Mouse (Mus musculus) embryonic facial prominence, embryonic 10.5 days (tissue): Measurements from ENCODE around the gene Lama5. TPM values are rescaled to one million over a fixed set of nuclear protein-coding genes. Genes with fewer than 3 reads are reported as not detected.
A peak's percentile ranks its signal among the peaks of the same experiment; 100 is the strongest.
"Not testable (repeated sequence)": the region's sequence is repeated elsewhere in the genome, so short reads cannot be mapped to it uniquely, and the experiment has no call there.

Experiments used
- DNase-seq: peaks from one replicate; pipeline ENCODE4 v3.0.0-alpha.2; 2017; ENCODE audit warnings: low spot score
- H3K27ac ChIP-seq: fragments of 300-500 bp; sonication (generic); replicated peaks from 2 replicates; pipeline ENCODE4 v1.5.1; 2016; ENCODE audit warnings: mild to moderate bottlenecking
- H3K27me3 ChIP-seq: fragments of 300-500 bp; sonication (generic); replicated peaks from 2 replicates; pipeline ENCODE4 v1.6.1; 2016; ENCODE audit warnings: low read depth, mild to moderate bottlenecking; ENCODE audit not compliant: poor library complexity, severe bottlenecking
- H3K36me3 ChIP-seq: fragments of 300-500 bp; sonication (generic); replicated peaks from 2 replicates; pipeline ENCODE4 v1.6.1; 2016; ENCODE audit warnings: mild to moderate bottlenecking, moderate library complexity
- H3K4me1 ChIP-seq: fragments of 300-500 bp; sonication (generic); 2 replicates; pipeline ENCODE4 v1.6.1; 2016
- H3K4me3 ChIP-seq: fragments of 300-500 bp; sonication (generic); 2 replicates; pipeline ENCODE4 v1.5.1; 2016; ENCODE audit warnings: mild to moderate bottlenecking, moderate library complexity
- H3K9me3 ChIP-seq: fragments of 300-500 bp; sonication (generic); 2 replicates; pipeline ENCODE4 v1.6.1; 2016; ENCODE audit warnings: mild to moderate bottlenecking
- WGBS: fragments of 180-500 bp; shearing (Covaris S2); methylation state at CpG from one replicate; pipeline ENCODE4 v1.1.7; 2016; 5-methylcytosine and 5-hydroxymethylcytosine counted together
- polyA plus RNA-seq: library from polyadenylated mRNA; unstranded; fragments of >200 nt; fragmentation: Nextera tagmentation; extraction: Ambion mirVana; gene quantifications from 2 replicates; pipeline ENCODE4 v1.2.1, GENCODE M21; 2016

The Lama5 gene
- polyA plus RNA-seq, 1 experiment from 2014 or later: 19.6 TPM

DNA sequence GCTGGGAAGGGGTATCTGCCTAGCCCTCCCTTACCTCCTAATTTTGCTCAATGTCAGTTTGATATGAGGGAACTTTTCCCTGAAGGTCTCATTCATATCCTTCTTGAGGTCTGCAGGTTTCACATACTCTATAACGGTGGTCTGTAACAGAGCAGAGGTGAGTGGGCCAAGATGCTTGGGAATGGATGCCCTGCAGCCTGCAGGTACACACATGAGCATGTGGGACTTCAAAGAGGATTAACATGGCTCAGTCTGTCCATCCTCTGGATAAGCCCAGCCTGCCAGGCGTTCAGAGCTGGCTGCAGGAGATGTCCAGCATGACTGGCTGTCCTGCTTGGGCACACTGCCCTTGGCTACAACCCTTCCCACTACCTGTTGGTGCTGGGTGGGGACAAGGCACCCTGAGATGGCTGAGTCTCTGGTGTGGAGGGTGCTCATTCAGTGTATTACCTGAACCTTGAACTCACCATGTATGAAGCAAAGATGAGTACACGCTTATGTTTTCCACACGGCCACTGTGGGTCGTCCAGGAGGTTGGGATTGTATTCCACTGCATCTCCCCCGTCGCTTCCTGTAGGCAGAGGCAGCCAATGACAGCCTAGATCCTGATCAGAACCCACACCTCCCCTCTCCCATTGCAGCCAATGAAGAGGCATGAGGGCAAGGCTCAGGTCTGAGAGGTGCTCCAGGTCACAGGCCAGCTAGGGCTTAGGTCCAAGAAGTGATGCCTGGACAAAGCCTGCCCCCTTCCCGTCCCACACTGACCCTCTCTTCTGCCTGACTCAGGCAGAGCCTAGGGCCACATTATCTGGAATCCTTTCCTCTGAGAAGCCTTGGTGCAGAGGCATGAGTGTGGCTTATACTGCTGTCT lies 35.2 kb upstream of the Lama5 start:
- 60% methylated on average over 8 of the region's 8 CpGs for WGBS
- no peaks in the 10 kb centered on the region for H3K27me3 ChIP-seq
- DNase-seq: peak; percentile 22
- peaks cover 23% of the 10 kb centered on the region for H3K4me1 ChIP-seq
- no peak overlapping the region for H3K4me3 ChIP-seq
- H3K36me3 ChIP-seq: peaks cover 72% of the 10 kb centered on the region
- H3K9me3 ChIP-seq: no peaks in the 10 kb centered on the region
- H3K27ac ChIP-seq: no peak overlapping the region

DNA sequence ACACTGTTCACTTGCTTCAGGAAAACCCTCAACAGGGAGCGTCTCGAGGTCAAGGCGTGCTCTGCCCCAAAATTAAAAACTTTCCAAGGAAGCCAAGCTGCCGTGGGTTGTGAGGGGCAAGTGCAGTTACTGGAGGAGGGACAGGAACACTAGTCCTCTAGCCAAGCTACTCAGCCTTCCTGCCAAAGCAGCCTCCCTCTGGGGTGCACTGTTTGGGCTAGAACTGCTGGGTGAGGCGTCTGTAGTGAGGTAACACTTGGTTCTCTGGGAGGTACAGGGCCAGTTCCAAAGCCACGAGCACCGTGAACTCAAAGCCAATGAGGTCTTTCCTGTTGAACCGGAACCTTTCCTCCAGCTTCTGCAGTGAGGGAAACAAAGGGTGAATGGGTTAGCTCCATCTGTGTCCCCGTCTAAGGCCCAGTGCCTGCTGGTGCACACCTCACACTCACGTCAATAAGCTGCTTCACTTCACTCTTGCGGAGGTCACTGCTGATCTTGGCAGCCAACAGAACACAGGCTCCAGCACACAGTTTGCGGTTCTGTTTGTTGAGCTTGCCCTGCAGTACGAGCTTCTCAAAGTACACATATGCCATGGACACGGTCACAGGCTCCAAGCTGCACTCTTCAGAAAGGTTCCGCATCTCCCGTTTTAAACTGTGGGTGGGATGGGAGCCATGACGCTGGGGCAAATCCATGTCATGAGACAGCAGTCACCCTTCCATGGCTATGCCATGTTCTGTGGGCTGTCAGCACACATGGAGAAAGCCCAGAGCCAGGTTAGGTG lies 34.4 kb upstream of the Lama5 start:
- H3K27ac ChIP-seq, H3K4me3 ChIP-seq, H3K27me3 ChIP-seq, DNase-seq, H3K9me3 ChIP-seq: not testable (repeated sequence)
- 73% methylated on average over 17 of the region's 17 CpGs for WGBS
- peaks cover 72% of the 10 kb centered on the region for H3K36me3 ChIP-seq
- peaks cover 25% of the 10 kb centered on the region for H3K4me1 ChIP-seq

DNA sequence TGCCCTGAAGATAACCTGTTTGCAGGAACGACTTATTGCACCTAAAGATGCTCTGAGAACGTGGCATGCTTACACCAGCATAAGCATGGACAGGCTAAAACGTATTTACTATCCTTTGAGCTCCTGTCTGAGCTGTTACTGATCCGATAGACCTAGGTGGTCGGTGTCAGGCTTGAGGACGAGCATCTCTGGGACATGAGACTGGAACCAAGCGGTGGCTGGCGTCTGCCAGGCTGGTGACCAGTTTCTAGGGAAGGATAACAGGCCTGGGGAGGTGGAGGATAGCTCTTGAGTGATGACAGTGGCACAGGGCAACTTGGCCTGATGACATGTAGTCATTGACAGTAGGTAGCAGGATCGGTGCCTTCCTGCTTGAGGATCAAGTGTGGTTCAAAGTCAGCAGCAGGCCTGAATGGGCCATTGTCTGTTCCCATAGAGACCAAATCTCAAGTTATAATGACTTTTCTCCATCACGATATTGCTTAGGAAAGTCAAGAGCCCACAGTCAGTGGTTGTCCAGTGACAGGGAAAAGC lies 33.4 kb upstream of the Lama5 start:
- H3K4me1 ChIP-seq: peaks cover 25% of the 10 kb centered on the region
- not testable (repeated sequence) for H3K27ac ChIP-seq, H3K9me3 ChIP-seq, H3K27me3 ChIP-seq, DNase-seq
- 81% methylated on average over 10 of the region's 10 CpGs for WGBS
- H3K36me3 ChIP-seq: peaks cover 62% of the 10 kb centered on the region
- H3K4me3 ChIP-seq: 0 out of 2 replicates have a peak overlapping the region, but pooled peaks have one; percentile 12

DNA sequence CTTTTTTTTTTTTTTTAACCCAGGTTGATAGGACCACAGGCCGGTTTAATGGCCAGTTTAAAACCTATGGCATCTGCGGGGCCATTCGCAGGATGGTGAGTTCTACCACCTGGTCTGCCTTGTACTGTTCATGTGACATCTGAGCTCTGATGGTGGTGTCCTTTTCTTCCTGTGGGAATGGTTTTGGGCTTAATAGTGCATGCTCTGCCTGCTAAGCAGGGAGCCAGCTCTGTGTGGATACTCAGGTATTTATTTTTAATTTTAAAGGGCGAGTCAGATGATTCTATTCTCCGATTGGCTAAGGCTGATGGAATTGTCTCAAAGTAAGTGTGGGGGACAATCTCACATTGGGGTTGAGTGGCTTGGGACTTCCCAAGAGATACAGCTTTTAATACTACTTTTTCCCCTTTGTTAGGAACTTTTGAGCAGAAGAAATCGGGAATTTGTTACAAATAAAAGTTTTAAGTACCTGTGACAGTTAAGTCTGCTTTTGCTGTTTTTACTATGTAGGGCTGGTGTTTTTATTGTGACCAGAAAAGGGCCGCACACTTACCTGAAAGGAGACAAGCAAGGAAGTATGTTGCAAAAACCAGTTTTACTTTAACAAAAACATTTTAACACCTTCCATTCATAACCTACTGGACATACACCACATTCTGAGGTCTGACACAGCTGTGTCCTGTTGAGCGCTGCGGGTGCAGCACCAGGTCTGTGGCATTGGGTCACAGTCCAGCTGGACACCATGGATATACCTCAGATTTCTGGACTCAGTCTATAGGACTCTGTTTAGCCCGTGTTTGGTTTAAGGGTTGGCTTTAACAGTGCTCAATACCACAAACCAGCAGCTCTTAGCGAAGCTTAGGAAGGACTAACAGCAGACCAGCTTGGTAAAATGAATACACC lies 32.6 kb upstream of the Lama5 start:
- H3K27ac ChIP-seq: peak overlapping the region; percentile 92
- peaks cover 25% of the 10 kb centered on the region for H3K4me1 ChIP-seq
- no peaks in the 10 kb centered on the region for H3K9me3 ChIP-seq
- DNase-seq: no peak
- no peaks in the 10 kb centered on the region for H3K27me3 ChIP-seq
- peak overlapping the region; percentile 85 for H3K4me3 ChIP-seq
- WGBS: 55% methylated on average over 11 of the region's 11 CpGs
- peaks cover 54% of the 10 kb centered on the region for H3K36me3 ChIP-seq

DNA sequence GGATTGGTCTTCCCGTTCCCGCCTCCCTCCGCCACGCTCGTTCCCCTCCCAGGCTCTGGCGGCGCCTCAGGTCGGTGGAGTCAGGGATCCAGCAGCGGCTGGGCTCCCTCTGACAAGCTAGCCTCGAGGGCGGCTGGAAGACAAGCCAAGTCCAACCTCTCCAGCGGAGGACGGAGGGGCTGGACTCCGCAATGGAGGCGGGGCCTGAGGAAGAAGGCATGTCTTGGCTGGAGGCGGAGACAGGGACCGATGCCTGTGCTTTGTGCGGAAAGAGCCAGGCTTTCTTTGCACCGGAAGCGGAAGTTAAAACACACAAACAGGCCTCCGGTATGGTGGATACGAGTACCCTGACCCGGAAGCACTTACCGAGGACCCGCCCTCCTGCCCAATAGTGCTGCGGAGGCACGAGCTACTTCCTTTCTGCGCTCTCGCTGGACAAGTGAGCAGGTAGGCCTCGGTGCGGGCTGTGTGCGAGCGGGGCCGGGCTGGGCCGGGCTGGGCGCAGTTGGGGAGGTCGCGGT lies 31.4 kb upstream of the Lama5 start, which contains the start of gene Rps21:
TSS of gene Rps21 (plus strand) at position 377 of the 521 bp plus-strand sequence.
- WGBS: under 1% methylated on average over 38 of the region's 38 CpGs
- peak within 1 kb of the TSS; percentile 92 for H3K27ac ChIP-seq
- H3K4me1 ChIP-seq: peaks cover 25% of the 10 kb centered on the region
- H3K27me3 ChIP-seq: no peaks in the 10 kb centered on the region
- H3K9me3 ChIP-seq: no peaks in the 10 kb centered on the region
- H3K36me3 ChIP-seq: peaks cover 43% of the 10 kb centered on the region
- H3K4me3 ChIP-seq: peak within 1 kb of the TSS; percentile 85
- peak; percentile 98 for DNase-seq

DNA sequence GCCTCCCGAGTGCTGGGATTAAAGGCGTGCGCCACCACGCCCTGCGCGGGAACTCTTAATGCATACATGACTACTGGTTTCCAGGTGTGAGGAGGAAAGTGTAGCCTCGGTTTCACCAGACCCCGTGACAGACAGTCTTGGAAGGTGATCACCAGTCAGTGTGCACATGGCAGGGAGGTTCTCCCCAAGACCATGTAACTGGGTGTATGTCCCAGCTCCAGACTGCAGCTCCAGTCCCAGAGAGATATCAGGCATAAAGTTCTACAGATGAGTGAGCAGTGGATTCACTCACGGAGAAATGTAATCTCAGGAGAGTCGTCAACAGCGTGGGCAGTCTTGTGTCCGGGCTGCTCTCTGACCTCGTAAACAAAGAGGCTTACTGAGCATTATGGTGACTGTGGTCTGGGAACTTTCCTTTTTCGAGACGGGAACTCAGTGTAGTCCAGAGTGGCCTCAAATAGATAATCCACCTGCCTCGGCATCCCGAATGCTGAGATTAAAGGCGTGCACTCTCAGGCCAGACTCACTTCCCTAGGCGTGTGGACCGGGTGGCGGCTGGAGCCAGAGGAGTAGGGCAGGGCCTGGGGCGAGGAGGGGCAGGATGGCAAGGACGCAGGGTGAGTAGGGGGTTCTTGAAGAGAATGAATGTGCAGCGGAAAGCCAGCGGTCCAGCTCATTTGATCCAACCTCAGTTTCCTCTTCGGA lies 30.8 kb upstream of the Lama5 start:
- Histone ChIP-seq H3K36me3 (peaks cover 36% of the 10 kb centered on the region), H3K27me3 (no peaks in the 10 kb centered on the region), H3K27ac (peak overlapping the region; percentile 92), H3K9me3 (no peaks in the 10 kb centered on the region), H3K4me1 (peaks cover 25% of the 10 kb centered on the region), H3K4me3 (peak overlapping the region; percentile 85)
- no peak for DNase-seq
- whole genome bisulfite sequencing: 26% methylated on average over 26 of the region's 26 CpGs

DNA sequence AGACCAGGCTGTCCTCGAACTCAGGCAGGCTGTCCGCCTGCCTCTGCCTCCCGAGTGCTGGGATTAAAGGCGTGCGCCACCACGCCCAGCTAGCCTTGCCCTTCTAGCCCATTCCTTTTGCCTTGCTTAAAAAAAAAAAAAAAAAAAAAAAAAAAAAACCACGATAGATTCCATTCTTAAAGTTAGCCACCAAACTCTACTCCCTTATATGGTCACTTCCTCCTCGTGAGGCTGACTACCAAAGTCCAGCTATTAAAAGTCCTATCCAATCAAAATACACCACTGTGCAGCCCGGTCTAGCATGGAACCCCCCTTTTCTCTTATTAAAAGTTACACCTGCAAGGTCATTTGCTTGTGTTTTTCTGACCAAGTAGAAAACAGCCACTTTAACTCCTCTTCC lies 30.0 kb upstream of the Lama5 start:
- H3K4me3 ChIP-seq: peak overlapping the region; percentile 85
- 0 out of 2 replicates have a peak overlapping the region, but pooled peaks have one; percentile 92 for H3K27ac ChIP-seq
- WGBS: 92% methylated on average over 9 of the region's 9 CpGs
- DNase-seq: no peak
- H3K9me3 ChIP-seq: no peaks in the 10 kb centered on the region
- H3K27me3 ChIP-seq: no peaks in the 10 kb centered on the region
- H3K36me3 ChIP-seq: peaks cover 29% of the 10 kb centered on the region
- H3K4me1 ChIP-seq: peaks cover 29% of the 10 kb centered on the region

DNA sequence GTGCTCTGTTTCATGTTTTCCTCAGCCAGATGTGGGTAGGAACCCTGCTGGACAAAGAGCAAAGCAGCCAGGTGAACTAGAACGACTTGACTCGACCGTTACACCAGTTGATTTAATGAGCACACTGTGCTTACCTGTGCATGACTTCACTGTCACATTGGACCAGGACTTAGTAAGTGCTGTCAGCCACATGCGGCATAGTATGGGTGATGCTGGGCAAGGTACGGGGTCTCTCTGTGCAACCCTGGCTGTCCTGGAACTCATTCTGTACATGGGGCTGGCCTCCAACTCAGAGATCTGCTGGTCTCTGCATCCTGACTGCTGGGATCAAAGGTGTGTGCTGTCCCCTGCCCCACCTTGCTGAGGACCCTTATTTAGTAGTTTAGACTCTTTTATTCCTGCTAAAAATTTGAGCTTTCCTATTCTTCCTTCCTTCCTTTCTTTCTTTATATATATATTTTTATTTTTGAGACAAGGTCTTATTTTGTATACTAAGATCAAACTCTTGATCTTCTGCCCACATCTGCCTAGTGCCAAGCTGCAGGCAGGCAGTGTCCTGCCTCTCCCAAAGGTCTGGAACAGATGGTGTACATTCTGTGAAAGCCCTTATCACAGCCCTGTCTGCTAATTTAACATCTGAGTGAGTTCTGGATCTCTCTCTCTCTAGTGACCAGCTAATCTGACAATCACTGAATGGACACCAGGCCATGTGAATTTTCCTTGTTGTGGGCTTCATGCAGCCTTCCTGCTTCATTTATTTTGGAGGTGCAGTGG lies 29.0 kb upstream of the Lama5 start:
- WGBS: 90% methylated on average over 5 of the region's 5 CpGs
- DNase-seq: no peak
- H3K9me3 ChIP-seq: no peaks in the 10 kb centered on the region

DNA sequence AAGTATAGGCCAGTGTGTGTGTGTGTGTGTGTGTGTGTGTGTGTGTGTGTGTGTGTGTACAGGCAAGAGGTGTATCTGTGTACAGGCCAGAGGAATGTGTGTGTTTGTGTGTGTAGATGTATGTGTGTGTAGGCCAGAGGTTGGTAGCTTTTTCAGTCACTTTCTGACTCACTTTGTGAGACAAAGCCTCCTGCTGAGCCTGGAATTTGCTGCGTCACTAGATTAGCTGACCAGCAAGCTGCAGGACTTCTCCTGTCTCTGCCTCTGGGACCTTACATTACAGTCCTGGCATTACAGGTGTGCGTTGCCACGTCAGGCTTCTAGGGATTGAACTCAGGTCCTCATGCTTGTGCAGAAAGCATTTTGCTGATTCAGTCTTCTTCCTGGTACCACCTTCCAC lies 26.2 kb upstream of the Lama5 start:
- DNase-seq: no peak
- H3K36me3 ChIP-seq: no peaks in the 10 kb centered on the region
- H3K27me3 ChIP-seq: no peaks in the 10 kb centered on the region
- WGBS: 50% methylated on average over 3 of the region's 3 CpGs
- H3K9me3 ChIP-seq: no peaks in the 10 kb centered on the region
- peaks cover 19% of the 10 kb centered on the region for H3K4me1 ChIP-seq
- H3K4me3 ChIP-seq: no peak overlapping the region
- no peak overlapping the region for H3K27ac ChIP-seq

More for the DNA sequence above, 29.0 kb upstream of the Lama5 start:
- peaks cover 29% of the 10 kb centered on the region for H3K4me1 ChIP-seq
- H3K27ac ChIP-seq: no peak overlapping the region
- no peaks in the 10 kb centered on the region for H3K27me3 ChIP-seq
- H3K36me3 ChIP-seq: peaks cover 18% of the 10 kb centered on the region
- H3K4me3 ChIP-seq: no peak overlapping the region

DNA sequence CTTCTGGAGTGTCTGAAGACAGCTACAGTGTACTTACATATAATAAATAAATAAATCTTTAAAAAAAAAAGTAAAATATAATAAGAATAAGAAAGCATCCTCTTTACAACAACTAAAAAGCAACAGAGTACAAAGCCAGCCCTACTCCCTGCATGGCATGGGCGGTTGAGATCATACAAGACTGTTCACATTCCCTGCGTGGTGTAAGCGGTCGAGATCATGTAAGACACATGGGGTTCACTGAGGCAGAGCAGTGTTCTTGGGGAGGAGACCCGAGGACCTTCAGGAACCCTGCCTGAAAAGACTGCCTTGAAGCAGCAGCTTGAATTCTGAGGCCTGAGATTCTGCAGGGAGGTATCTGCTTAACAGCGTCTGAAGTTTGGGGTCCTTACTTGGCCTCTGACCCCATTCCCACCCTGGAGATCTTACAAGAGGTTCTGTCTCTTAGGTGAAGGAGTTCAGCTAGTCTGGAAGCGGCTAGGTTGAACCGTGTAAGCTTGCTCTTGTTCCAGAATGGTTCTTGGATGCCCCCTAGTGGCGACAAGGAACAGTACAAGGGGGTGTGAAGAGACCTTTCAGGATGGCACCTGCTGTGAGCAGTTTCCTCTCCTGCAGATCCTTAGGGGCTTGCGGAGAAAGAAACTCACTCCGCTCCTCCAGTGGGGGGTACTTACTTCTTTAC lies 25.4 kb upstream of the Lama5 start:
- no peaks in the 10 kb centered on the region for H3K9me3 ChIP-seq
- no peaks in the 10 kb centered on the region for H3K27me3 ChIP-seq
- peaks cover 12% of the 10 kb centered on the region for H3K4me1 ChIP-seq
- DNase-seq: peak; percentile 82
- H3K36me3 ChIP-seq: no peaks in the 10 kb centered on the region
- WGBS: 31% methylated on average over 11 of the region's 11 CpGs
- H3K27ac ChIP-seq: peak overlapping the region; percentile 54; the same call in 1 of the 2 replicates
- no peak overlapping the region for H3K4me3 ChIP-seq
